Mouse (Mus musculus) limb, embryonic 11.5 days (tissue): ENCODE data around the gene Fem1a. TPM values are rescaled to one million over a fixed set of nuclear protein-coding genes. Genes with fewer than 3 reads are reported as not detected.

ENCODE experiments used
- ATAC-seq: fragments of 200-750 bp; cut with Nextera tagmentation; 2 replicates; pipeline ENCODE4 v1.8.0; 2017; ENCODE audit warnings: low read depth; ENCODE audit not compliant: insufficient number of reproducible peaks, low FRiP score, low TSS enrichment
- DNase-seq: peaks from one replicate; pipeline ENCODE4 v3.0.0-alpha.2; 2015; ENCODE audit warnings: low spot score
- H3K27ac ChIP-seq: fragments of 300-500 bp; sonication (generic); replicated peaks from 2 replicates; pipeline ENCODE4 v1.5.1; 2014; ENCODE audit warnings: low read depth, mild to moderate bottlenecking, low read length
- H3K27me3 ChIP-seq: fragments of 300-500 bp; sonication (generic); 2 replicates; pipeline ENCODE4 v1.6.1; 2014; ENCODE audit warnings: mild to moderate bottlenecking, low read length, mixed read lengths; ENCODE audit not compliant: control insufficient read depth, insufficient read depth
- H3K36me3 ChIP-seq: fragments of 300-500 bp; sonication (generic); 2 replicates; pipeline ENCODE4 v1.6.1; 2014; ENCODE audit warnings: mild to moderate bottlenecking, low read length, moderate library complexity, mixed read lengths; ENCODE audit not compliant: control insufficient read depth, insufficient read depth
- H3K4me1 ChIP-seq: fragments of 300-500 bp; sonication (generic); 2 replicates; pipeline ENCODE4 v1.6.1; 2014; ENCODE audit warnings: low read length, mixed read lengths; ENCODE audit not compliant: control insufficient read depth, insufficient read depth
- H3K4me2 ChIP-seq: fragments of 300-500 bp; sonication (generic); 2 replicates; pipeline ENCODE4 v1.6.1; 2014; ENCODE audit warnings: low read depth, mild to moderate bottlenecking, moderate library complexity; ENCODE audit not compliant: severe bottlenecking
- H3K4me3 ChIP-seq: fragments of 300-500 bp; sonication (generic); 2 replicates; pipeline ENCODE4 v1.5.1; 2014; ENCODE audit warnings: low read depth, low read length
- H3K9ac ChIP-seq: fragments of 300-500 bp; sonication (generic); 2 replicates; pipeline ENCODE4 v1.6.1; 2014; ENCODE audit warnings: mild to moderate bottlenecking, low read length
- H3K9me3 ChIP-seq: fragments of 300-500 bp; sonication (generic); 2 replicates; pipeline ENCODE4 v1.6.1; 2016; ENCODE audit warnings: low read length; ENCODE audit not compliant: control insufficient read depth
- WGBS: fragments of 180-500 bp; shearing (Covaris S2); extraction: QIAGEN DNeasy Blood & Tissue Kit; methylation state at CpG from one replicate; pipeline ENCODE4 v1.1.7; 2014; 5-methylcytosine and 5-hydroxymethylcytosine counted together
- polyA plus RNA-seq: library from polyadenylated mRNA; unstranded; fragments of >200 nt; fragmentation: Nextera tagmentation; extraction: Ambion mirVana; gene quantifications from 2 replicates; pipeline ENCODE4 v1.2.1, GENCODE M21; 2014

Fem1a gene
- polyA plus RNA-seq, 1 experiment from 2014 or later: 12.5 TPM

DNA sequence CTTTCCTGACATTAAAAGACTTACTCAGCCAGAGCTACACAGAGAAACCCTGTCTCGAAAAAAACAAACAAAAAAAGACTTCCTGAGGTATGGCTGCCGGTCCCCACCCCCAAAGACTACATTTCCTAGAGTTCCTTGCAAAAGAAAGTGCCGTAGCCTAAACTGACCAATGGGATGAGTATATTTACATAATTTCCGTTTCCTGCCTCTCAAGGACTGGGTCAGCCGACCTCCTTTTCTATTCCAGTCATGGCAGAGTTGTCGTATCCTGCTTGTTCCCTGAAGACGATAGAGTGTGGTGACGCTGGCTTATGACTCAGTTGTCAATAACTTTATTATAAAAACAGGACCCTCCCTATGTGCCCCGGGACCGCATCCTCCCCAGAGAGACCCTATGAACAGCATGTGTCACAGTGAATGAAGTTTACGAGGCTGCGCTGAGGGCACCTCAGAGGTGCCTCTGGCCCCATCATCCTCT lies 12.6 kb downstream of the Fem1a start:
- Histone ChIP-seq H3K36me3 (no peaks in the 10 kb centered on the region; the same call in none of the 2 replicates), H3K27ac (no peak overlapping the region)
- peak; percentile 65 for DNase-seq

GRCm38 (mm10) chr17:56269741-56270140 lies 13.1 kb downstream of the Fem1a start:
- 84% methylated on average over 3 of the region's 3 CpGs for WGBS
- Histone ChIP-seq H3K9ac (peak overlapping the region; percentile 40; the same call in 1 of the 2 replicates), H3K4me1 (no peaks in the 10 kb centered on the region), H3K4me2 (peak overlapping the region; percentile 58), H3K36me3 (no peaks in the 10 kb centered on the region; the same call in none of the 2 replicates), H3K4me3 (peak overlapping the region; percentile 24; the same call in 1 of the 2 replicates), H3K27me3 (no peaks in the 10 kb centered on the region), H3K9me3 (no peaks in the 10 kb centered on the region), H3K27ac (no peak overlapping the region)
- ATAC-seq: no peak
- no peak for DNase-seq

More for the DNA sequence above, 12.6 kb downstream of the Fem1a start:
- Histone ChIP-seq H3K27me3 (no peaks in the 10 kb centered on the region), H3K9ac (peak overlapping the region; percentile 40; the same call in 1 of the 2 replicates), H3K4me3 (peak overlapping the region; percentile 24), H3K9me3 (no peaks in the 10 kb centered on the region), H3K4me1 (no peaks in the 10 kb centered on the region), H3K4me2 (peak overlapping the region; percentile 58)
- 29% methylated on average over 12 of the region's 12 CpGs for WGBS
- peak; percentile 81 for ATAC-seq

- 89% methylated on average over 12 of the region's 12 CpGs for WGBS
- DNase-seq: no peak
- H3K4me1 ChIP-seq: 0 out of 2 replicates have a peak, but pooled peaks cover 2% of the 10 kb centered on the region
Measured at GRCm38 (mm10) chr17:56271609-56272253, 15.1 kb downstream of the Fem1a start.

GRCm38 (mm10) chr17:56272644-56273043 lies 16.0 kb downstream of the Fem1a start:
- Histone ChIP-seq H3K9ac (no peak overlapping the region), H3K36me3 (no peaks in the 10 kb centered on the region; the same call in none of the 2 replicates), H3K9me3 (no peaks in the 10 kb centered on the region), H3K27me3 (no peaks in the 10 kb centered on the region), H3K27ac (no peak overlapping the region), H3K4me3 (no peak overlapping the region), H3K4me2 (no peak overlapping the region), H3K4me1 (0 out of 2 replicates have a peak, but pooled peaks cover 2% of the 10 kb centered on the region)
- 84% methylated on average over 3 of the region's 3 CpGs for WGBS
- ATAC-seq (no peak), DNase-seq (no peak)

More at GRCm38 (mm10) chr17:56271609-56272253, 15.1 kb downstream of the Fem1a start:
- Histone ChIP-seq H3K4me3 (no peak overlapping the region), H3K9me3 (no peaks in the 10 kb centered on the region), H3K36me3 (no peaks in the 10 kb centered on the region; the same call in none of the 2 replicates), H3K27me3 (no peaks in the 10 kb centered on the region), H3K9ac (no peak overlapping the region), H3K27ac (no peak overlapping the region), H3K4me2 (no peak overlapping the region)
- ATAC-seq: no peak

DNA sequence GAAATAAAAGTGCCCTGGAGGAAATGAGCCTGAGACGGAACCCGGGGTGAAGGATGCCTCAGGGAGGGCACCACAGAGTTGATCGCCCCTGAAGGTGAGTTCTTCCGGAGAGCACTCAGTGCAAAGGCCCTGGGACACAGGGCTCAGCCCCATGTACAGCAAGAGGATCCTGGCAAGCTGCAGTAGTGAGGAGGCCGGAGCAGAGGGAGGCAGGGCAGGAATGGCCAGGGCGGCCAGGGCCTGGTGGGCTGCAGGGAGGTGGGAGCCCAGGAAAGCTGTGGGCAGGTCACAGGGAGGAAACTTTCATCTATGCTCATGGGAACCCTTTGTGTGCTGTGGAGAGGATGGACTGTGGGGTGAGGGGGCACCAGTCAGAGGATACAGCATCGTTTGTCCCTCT lies 16.9 kb downstream of the Fem1a start:
- ATAC-seq (no peak), DNase-seq (no peak)
- H3K4me1 ChIP-seq: 0 out of 2 replicates have a peak, but pooled peaks cover 2% of the 10 kb centered on the region
- no peak overlapping the region for H3K4me2 ChIP-seq
- 79% methylated on average over 7 of the region's 7 CpGs for WGBS
- H3K27ac ChIP-seq: no peak overlapping the region
- H3K4me3 ChIP-seq: no peak overlapping the region
- H3K9ac ChIP-seq: no peak overlapping the region; the same call in 1 of the 2 replicates
- no peaks in the 10 kb centered on the region for H3K9me3 ChIP-seq
- H3K36me3 ChIP-seq: peaks cover 3% of the 10 kb centered on the region
- no peaks in the 10 kb centered on the region for H3K27me3 ChIP-seq

DNA sequence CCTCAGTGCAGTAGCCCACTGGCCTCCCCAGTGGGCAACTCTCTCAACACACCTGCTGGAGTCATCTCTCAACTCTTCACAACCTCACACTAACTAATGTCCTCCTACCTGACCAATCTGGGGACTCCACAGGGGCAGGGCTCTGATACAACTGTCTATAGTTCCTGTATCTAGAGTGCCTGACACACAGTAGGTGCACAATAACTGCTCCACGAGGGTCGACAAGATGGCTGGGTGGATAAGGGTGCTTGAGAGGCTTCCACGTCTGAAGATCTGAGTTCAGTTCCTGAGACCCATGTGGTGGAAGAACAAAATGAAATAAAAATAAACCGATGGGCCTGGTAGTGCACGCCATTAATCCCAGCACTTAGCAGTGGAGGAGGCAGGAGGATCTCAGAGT lies 17.4 kb downstream of the Fem1a start:
- no peaks in the 10 kb centered on the region for H3K9me3 ChIP-seq
- H3K27ac ChIP-seq: no peak overlapping the region
- H3K4me2 ChIP-seq: no peak overlapping the region
- WGBS: 89% methylated on average over 5 of the region's 5 CpGs
- DNase-seq (no peak), ATAC-seq (no peak)
- H3K9ac ChIP-seq: no peak overlapping the region; the same call in 1 of the 2 replicates
- 0 out of 2 replicates have a peak, but pooled peaks cover 2% of the 10 kb centered on the region for H3K4me1 ChIP-seq
- H3K27me3 ChIP-seq: no peaks in the 10 kb centered on the region
- no peak overlapping the region for H3K4me3 ChIP-seq
- H3K36me3 ChIP-seq: peaks cover 3% of the 10 kb centered on the region

- DNase-seq (no peak), ATAC-seq (peak; percentile 11)
- Histone ChIP-seq H3K36me3 (peaks cover 8% of the 10 kb centered on the region), H3K9me3 (no peaks in the 10 kb centered on the region), H3K4me2 (peak overlapping the region; percentile 66), H3K27ac (no peak overlapping the region; the same call in 1 of the 2 replicates), H3K4me3 (peak overlapping the region; percentile 48), H3K27me3 (no peaks in the 10 kb centered on the region), H3K9ac (peak overlapping the region; percentile 60), H3K4me1 (0 out of 2 replicates have a peak, but pooled peaks cover 2% of the 10 kb centered on the region)
- 34% methylated on average over 5 of the region's 5 CpGs for WGBS
Measured at GRCm38 (mm10) chr17:56275842-56276480, 19.4 kb downstream of the Fem1a start.
